Mouse (Mus musculus) c-Kit-negative CD71-positive TER-119-positive erythroid progenitor cells, embryonic 14.5 days (primary cell): Measurements from ENCODE around the gene Prr19.

ENCODE experiments used
- DNase-seq: peaks from one replicate; pipeline ENCODE4 v3.0.0-alpha.2; 2013; ENCODE audit warnings: low read depth, low spot score

Gene Prr19

DNA sequence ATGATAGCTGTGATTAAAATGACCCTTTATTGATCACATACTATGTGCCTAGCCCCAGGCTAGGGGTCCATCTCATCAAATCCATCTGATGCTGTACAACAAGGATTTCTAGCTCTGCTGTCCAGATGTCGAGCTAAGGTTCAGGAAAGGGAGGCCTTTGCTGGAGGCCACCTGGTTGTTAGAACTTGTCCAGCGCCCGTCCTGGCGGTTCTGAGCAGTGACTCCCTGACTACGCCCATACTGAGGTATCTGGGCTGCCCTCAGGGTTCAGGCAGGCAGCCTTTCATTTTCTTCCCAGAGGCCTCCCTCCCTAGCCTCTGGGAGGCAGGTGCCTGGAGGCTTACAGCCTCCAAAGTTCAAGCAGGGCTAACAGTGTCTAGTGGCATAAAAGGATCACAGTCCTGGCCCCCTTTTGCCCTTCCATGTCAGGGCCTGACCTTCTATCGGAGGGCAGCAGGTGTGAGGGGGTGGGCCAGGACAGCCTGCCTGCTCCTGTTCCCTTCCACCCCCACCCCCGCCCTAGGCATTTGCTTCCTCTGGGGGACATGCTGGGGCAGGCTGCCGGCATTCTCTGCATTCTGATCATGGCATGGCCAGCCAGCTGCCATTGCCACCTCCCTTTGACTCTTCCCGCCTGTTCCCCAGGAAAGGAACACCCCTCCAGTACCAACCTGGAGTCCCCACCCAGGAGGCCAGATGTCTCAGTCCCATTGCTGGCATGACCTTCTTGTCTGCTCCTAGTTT is 25.5 kb upstream of the Prr19 start:
- no peak for DNase-seq

DNA sequence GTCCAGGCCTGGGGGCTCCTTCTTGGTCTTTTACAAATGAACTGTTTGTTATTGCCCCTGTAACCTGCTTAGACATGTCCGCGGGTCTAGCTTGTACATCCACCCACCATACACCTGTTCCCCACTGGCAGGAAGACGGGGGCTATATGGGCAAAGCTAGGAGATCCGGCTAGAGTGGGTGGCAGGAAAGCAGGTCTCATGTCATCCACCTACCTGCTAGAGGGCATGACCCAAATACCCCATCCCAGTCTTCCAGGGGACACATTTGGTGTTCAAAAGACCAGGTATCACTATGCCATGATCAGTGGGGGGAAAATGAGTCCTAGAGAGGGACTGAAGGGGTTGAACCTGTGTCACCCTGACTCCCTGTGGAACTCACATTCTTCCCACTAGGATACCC is 23.8 kb upstream of the Prr19 start:
- DNase-seq, result no peak

DNA sequence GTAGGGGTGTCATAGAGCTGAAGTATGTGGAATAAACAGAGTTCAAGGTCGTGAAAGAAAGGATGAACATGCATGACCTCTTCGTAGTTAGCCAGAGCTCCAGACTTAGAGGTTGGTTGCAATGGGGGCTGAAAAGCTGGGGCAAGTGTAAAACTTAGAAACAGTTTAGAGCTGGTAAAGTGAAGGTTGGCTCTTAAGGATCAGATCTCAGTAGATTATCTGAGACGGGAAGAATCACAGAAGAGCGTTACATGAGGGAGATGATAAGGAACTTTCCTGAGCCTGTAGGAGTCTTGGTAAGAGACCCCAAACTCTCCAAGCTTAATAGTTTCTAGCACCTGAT is 23.2 kb upstream of the Prr19 start:
- no peak for DNase-seq

DNA sequence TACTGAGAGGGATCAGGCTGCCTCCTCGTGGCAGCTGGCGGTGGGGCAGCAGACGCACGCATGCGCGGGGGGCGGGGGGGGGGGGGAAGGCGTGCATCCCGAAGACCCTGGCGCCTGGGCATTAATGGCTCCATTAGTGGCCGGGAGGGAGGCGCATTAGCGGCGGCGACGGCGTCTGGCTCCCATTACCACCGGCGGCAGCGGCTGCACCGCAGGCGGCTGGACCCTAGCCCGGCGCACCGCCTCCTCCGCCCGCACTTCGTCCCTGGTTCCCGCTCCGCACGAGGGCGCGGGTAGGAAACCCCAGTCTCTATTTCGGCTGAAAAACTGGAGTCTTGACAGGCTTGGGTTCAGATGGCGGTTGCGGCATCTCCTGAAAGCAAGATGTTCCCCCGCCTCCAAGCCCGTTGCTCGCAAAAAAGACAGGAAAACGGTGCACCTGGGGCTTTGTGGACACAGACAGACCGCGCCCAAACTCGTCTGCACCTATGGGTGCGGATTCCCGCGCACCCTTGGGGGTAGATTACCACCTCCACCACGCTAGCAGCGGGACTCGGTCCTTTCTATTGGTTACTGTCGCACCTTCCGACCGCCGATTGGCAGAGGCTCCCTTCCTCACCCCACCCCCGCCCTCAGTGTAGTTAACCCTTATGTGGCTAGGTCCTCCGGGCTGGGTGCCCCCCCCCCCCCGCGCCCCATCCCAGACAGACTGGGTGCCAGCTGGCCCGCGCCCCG is 22.7 kb upstream of the Prr19 start:
- peak; percentile 76 for DNase-seq

DNA sequence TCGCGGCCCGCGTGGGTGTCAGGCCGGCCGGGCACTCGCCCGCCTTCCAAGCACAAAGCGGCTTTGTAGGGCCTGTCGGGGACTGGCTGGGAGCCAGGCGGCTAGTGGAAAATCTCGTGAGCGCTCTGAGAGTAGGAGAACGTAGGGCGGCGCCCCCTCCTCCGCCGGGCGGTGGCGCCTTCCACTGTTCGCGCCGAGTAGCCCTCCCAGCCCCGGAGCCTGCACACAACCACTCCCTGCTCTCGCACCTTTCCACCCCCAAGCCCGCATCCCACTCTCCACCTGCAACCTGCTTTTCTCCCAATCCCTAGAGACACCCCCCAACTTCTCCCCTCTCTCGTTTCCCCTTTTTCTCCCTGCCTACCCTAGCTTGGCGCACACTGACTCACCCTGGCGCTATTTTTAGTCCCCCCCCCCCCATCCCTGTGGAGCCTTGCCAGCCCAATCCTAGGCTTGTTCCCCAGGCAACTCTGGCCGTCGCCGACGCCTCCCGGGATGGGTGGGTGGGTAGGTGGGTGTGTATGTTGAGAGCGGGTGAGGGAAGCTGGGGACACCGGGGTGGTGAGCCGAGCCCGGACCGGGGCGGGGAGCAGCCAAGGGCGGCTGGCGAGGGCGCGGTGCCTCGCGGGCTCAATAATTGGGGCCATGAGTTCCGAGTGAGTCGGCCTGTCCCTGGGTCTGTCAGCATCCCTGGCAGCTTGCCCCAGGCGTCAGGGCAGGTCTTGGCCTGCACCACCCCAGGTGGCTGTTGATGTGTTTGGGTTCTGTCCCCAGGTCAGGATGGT is 21.9 kb upstream of the Prr19 start:
- no peak for DNase-seq

DNA sequence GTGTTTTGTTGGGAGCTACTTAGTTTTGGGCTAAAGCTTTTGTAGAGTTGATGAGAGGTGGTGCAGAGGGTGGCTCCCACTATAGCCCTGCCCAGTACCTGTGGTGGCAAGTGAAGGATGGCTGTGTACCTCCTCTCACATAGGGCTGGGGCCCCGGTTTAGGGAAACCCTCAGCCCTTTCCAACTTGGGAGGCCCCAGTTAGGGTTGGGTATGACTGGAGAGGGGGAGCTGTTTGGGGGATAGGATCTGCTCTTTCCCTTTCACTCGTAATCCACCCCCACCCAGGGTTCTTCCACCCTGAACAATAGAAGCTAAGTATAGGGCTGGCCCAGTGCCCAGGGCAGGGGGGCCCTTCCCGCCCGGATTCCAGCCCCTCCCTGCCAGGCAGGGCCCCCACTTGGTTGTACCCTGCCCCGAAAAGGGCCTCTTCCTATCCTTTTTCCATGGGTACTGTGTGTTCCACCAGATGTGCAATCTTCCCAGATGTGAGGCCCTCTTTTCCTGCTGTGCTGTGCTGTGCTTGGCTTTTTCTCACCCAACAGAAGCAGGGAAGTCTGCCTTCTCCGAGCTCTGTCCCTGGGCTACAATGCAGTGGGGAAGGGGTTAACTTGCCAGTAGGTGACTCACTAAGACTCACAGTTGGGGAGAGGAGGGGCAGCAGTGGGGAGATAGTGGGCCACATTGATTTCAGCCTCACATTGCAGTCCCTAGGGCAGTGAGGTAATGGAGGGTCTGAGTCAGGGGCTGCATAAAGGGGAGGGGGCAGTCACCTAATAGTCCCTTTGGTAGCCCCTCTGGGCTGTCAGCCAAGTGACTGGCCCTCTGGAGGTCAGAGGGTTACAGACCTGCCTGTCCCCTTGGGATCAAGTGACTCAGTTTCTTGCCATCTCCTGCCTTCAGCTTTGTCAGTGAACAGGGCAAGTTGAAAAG is 21.1 kb upstream of the Prr19 start:
- DNase-seq, result no peak

DNA sequence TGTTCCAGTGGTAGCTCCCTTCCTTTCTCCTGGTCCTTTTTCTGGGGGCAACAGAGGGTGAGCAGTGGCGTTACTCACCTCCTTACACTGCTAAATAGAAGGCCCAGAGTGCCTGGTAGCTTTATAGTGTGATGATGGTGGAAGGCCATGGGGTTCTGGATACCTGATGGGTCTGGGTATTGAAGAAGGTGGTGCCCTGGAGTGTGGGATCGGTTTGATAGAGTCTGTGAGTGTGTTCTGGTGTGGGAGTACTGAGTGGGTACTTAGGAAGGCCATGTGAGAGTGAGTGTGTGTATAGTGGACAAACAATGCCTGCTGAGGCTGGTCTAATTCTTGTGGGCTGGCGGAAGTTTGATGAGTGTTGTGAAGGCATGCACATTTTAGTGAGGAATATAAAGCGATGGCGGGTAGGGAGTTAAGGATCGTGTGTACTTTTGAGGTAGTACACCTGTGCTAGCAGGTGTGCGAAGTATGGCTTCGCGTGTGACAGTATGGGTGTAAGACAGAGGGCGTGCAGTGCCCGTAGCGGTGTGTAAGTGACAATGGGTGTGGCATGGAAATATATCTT is 20.0 kb upstream of the Prr19 start:
- DNase-seq, result no peak

DNA sequence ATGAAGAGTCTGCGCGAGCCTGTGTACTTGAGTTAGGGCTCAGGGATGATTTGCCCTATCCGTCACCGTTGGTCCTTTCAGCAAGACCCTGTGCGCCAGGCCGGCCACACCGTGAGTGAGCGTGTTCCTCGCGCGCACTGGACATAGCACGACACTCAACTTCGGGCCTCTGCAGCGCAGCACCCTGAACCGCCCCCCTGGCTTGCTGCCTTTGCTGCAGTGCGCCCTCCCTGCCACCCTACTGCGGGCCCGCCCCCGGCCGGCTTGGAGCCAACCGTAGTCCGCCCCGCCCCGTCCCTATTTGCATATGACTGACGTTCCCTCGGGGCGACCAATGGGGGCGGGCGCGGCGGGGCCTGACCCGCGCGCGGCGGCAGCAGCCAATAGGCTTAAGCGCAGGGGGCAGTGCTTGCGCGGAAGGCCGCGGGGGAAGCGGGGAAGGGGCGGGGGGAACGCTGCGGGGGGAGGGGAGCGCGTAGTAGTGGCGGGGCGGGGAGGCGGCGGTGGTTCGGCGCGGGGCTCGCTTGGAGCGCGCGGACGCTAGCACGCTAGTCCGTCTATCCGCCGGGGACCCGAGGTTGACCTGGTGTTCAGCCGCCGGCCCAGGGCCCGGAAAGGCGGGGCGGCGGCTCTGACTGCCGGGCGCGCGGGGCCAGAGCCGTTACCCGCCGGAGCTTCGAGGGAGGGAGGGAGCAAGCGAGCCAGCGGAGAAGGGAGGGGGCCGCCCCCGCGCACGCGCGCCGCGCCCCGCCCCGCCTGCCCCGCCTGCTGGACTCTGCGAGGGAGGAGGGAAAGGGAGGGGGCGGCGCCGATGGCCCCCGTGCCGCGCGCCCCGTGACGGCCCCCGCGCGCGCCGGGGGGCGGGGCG is 19.2 kb upstream of the Prr19 start:
- DNase-seq, result peak; percentile 92

DNA sequence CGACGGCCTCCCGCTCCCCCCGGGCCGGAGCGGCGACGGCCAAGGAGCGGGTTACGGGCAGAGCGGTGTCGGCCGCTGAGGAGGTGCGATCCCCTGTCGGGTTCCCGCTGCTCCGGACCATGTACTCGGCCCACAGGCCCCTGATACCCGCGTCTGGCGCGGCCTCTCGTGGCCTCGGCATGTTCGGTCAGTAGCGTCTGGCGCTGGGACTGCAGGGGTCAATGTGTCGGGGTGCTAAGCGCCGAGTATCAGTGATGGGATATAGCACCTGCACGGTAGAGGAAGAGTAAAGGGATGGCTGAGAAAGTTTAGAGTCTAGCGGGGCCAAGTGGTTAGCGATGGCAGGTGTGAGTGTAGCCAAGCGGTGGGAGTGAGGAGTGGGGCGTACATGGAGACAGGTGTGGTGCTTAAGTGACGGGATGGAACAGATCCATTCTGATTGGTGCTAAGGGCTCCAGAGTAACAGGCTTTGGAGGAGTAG is 18.4 kb upstream of the Prr19 start:
- no peak for DNase-seq

DNA sequence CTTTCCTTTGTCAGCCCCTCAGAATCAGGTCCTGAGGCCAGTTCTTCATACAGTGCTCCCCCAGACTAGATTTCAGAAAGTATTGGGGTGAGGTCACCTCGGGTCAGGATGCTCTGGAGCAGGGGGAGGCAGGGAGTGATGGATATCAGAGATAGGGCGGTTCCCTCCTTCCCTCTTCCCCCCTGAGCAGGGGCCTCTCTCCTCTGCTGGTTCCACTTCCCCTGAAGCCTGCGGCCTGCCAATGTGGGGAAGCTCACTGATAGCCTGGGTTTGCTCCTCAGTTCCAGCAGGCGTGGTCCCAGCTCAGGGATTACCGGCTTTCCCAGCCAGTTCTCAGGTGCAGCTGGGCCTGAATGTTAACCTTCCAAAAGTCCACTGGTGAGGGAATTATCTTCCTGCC is 17.6 kb upstream of the Prr19 start:
- no peak for DNase-seq

DNA sequence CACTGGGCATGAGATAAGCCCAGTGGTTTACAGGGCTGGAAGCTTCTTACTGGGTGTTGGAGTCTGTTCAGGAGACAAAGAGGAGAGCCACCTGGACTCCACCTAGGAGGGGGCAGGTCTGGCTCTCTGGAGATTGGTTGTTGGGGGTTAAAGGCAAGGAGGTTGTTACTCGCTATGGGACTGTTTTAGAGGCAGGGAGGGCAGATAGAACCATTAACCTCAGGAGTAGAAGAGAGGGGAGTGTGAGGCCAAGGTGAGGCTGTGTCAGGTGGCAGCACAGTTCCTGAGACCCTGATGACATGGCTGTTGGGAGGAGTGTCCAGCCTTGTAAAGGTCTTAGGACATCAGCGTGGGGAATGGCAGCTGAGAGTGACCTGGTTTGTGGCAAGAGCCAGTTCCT is 17.0 kb upstream of the Prr19 start:
- DNase-seq, result no peak

DNA sequence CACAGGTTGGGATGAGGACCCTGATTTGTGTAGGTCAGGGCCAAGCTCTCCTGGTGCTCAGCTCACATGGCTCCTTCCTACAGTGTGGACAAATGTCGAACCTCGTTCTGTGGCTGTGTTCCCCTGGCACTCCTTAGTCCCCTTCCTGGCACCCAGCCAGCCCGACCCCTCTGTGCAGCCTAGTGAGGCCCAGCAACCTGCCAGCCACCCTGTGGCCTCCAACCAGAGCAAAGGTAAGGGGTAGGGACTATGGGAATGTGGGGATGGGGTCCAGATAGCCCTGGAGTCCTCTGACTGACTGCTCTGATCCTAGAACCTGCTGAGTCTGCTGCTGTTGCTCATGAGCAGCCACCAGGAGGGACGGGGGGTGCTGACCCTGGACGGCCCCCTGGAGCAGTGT is 16.4 kb upstream of the Prr19 start:
- no peak for DNase-seq

DNA sequence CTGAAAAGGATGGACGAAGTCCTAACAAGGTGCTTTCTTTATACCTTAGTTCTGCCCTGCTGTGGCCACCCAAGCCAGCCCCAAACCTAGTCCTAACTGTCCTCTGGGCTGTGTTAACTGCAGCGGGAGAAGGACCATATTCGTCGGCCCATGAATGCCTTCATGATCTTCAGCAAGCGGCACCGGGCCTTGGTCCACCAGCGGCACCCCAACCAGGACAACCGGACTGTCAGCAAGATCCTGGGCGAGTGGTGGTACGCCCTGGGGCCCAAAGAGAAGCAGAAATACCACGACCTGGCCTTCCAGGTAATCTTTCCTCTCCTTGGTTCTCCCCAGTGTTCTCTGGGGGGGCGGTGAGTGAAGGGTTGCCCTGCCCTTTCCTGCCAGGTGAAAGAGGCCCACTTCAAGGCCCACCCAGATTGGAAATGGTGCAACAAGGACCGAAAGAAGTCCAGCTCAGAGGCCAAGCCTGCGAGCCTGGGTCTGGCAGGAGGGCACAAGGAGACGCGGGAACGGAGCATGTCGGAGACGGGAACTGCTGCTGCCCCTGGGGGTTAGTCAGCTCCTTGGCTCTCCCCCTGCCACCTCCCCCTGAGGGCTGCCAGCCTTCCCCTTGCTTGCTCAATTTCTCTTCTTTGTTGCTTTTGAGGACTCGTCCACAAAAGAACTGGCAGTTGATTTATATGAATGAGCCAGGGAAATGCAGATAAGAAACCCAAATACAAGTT is 15.5 kb upstream of the Prr19 start:
- DNase-seq, result no peak

DNA sequence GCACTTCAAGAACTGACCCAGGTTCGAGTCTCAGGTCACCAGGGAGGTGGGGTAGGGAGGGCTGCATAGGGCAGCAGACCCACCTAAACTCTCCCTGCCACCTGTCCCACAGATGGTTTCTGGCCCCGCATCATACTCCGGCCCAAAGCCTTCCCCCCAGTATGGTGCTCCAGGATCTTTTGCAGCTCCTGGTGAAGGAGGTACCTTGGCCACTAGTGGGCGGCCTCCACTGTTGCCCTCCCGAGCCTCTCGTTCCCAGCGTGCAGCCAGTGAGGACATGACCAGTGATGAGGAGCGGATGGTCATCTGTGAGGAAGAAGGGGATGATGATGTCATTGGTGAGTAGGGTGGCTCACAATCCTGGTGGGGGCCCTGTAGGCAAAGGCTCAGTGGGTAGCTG is 14.2 kb upstream of the Prr19 start:
- no peak for DNase-seq

DNA sequence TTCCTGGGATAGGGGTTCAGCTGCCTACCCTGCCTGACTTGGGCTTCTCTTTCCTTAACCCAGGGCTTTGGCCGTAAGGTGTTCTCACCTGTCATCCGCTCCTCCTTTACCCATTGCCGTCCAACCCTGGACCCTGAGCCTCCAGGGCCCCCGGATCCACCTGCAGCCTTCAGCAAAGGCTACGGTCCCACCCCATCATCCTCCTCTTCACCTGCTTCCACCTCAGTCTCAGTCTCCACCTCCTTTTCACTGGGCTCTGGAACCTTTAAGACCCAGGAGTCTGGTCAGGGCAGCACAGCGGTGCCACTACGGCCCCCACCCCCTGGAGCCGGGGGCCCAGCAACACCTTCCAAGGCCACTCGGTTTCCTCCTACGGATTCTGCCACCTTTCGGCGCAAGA is 13.2 kb upstream of the Prr19 start:
- no peak for DNase-seq

DNA sequence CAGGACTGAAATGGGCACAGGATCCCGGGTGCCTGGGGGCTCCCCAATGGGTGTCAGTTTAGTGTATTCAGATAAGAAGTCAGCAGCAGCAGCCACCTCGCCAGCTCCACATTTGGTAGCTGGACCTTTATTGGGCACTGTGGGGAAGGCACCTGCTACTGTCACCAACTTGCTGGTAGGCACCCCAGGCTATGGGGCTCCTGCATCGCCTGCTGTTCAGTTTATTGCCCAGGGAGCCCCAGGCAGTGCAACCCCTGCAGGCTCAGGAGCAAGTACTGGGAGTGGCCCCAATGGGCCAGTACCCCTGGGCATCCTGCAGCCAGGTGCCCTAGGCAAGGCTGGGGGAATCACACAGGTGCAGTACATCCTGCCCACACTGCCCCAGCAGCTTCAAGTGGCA is 12.5 kb upstream of the Prr19 start:
- no peak for DNase-seq

DNA sequence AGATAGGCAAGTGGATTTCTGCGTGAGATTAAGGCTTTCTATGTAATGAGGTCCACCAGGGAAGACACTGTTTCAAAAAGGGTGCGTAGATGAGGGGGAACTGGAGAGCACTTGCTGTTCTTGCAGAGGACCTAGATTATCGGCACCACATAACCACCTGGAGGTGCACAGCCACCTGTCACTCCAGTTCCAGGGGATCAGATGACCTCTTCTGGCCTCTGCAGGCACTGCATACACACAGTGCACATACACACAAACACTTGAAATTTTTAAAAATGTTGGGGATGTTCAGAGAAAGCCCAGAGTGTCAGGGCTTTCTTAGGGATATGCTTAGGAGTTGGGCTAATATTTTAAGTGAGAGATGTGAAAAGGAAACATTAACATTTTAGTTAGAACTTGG is 11.3 kb upstream of the Prr19 start:
- DNase-seq, result no peak

DNA sequence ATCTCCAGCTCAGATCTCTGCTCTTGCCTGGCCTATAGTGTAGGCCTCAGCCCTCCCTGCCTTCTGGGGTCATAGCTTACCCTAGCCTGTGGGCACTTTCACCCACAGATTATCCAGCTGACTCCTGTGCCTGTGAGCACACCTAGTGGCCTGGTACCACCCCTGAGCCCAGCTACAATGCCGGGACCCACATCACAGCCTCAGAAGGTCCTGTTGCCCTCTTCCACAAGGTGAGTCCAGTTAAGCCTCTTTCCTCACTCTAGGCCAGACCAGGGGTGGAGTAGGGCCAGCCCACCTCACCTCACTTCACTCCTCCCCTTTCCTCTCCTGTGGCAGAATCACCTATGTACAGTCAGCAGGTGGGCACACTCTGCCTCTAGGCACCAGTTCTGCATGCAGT is 10.7 kb upstream of the Prr19 start:
- no peak for DNase-seq

DNA sequence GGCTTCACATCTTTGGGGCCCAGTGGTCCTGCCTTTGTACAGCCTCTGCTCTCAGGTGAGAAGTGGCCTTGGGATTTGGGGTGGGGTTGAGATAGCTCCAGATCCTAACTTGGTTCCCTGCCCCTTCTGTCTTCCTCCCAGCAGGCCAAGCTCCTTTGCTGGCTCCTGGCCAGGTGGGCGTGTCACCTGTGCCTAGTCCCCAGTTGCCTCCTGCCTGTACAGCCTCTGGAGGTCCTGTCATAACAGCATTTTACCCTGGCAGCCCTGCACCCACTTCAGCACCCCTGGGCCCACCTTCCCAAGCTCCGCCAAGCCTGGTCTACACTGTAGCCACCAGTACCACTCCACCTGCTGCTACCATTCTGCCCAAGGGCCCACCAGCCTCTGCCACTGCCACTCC is 10.3 kb upstream of the Prr19 start:
- no peak for DNase-seq

DNA sequence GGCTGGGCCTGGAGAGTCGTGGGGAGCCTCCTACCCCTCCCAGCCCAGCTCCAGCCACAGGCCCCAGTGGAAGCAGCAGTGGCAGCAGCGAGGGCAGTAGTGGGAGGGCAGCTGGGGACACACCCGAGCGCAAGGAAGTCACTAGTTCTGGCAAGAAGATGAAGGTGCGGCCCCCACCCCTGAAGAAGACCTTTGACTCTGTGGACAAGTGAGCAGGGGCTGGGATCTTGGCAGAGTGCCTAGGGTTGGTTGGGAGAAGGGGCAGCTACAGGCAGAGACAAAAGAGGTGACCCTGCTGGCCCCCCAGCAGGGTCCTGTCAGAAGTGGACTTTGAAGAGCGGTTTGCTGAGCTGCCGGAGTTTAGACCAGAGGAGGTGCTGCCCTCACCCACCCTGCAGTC is 9.1 kb upstream of the Prr19 start:
- DNase-seq, result no peak
